Mouse (Mus musculus) neural tube, embryonic 12.5 days (tissue): ENCODE measurements around the gene Aagab. TPM values are rescaled to one million over a fixed set of nuclear protein-coding genes. Genes with fewer than 3 reads are reported as not detected.
A peak's percentile ranks its signal among the peaks of the same experiment; 100 is the strongest.

Experiments used
- ATAC-seq: fragments of 200-750 bp; cut with Nextera tagmentation; 2 replicates; pipeline ENCODE4 v1.8.0; 2017; ENCODE audit warnings: low read depth, mild to moderate bottlenecking, moderate TSS enrichment, moderate library complexity; ENCODE audit not compliant: low FRiP score
- H3K27ac ChIP-seq: fragments of 300-500 bp; sonication (generic); 2 replicates; pipeline ENCODE4 v1.5.1; 2016
- H3K27me3 ChIP-seq: fragments of 300-500 bp; sonication (generic); replicated peaks from 2 replicates; pipeline ENCODE4 v1.6.1; 2016; ENCODE audit warnings: mild to moderate bottlenecking
- H3K36me3 ChIP-seq: fragments of 300-500 bp; sonication (generic); 2 replicates; pipeline ENCODE4 v1.6.1; 2016; ENCODE audit warnings: mild to moderate bottlenecking
- H3K4me1 ChIP-seq: fragments of 300-500 bp; sonication (generic); 2 replicates; pipeline ENCODE4 v1.6.1; 2016
- H3K4me2 ChIP-seq: fragments of 300-500 bp; sonication (generic); replicated peaks from 2 replicates; pipeline ENCODE4 v1.6.1; 2016; ENCODE audit warnings: mild to moderate bottlenecking
- H3K4me3 ChIP-seq: fragments of 300-500 bp; sonication (generic); 2 replicates; pipeline ENCODE4 v1.5.1; 2016
- H3K9ac ChIP-seq: fragments of 300-500 bp; sonication (generic); 2 replicates; pipeline ENCODE4 v1.6.1; 2016; ENCODE audit warnings: mild to moderate bottlenecking
- H3K9me3 ChIP-seq: fragments of 300-500 bp; sonication (generic); 2 replicates; pipeline ENCODE4 v1.6.1; 2016; ENCODE audit warnings: mild to moderate bottlenecking
- WGBS: fragments of 180-500 bp; shearing (Covaris S2); methylation state at CpG from one replicate; pipeline ENCODE4 v1.1.7; 2016; 5-methylcytosine and 5-hydroxymethylcytosine counted together
- polyA plus RNA-seq: library from polyadenylated mRNA; unstranded; fragments of >200 nt; fragmentation: Nextera tagmentation; extraction: Ambion mirVana; gene quantifications from 2 replicates; pipeline ENCODE4 v1.2.1, GENCODE M21; 2016

Aagab gene
- polyA plus RNA-seq, 1 experiment from 2014 or later: 56.5 TPM

GRCm38 (mm10) chr9:63609246-63609645 lies 6.8 kb downstream of the Aagab start:
- no peaks in the 10 kb centered on the region for H3K27me3 ChIP-seq
- no peak overlapping the region for H3K27ac ChIP-seq
- no peak overlapping the region for H3K4me2 ChIP-seq
- H3K36me3 ChIP-seq: no peaks in the 10 kb centered on the region
- 80% methylated on average over 8 of the region's 8 CpGs for WGBS
- H3K9ac ChIP-seq: no peak overlapping the region
- H3K9me3 ChIP-seq: no peaks in the 10 kb centered on the region
- ATAC-seq: no peak
- peaks cover 31% of the 10 kb centered on the region for H3K4me1 ChIP-seq
- no peak overlapping the region for H3K4me3 ChIP-seq

- 95% methylated on average over 2 of the region's 2 CpGs for WGBS
- no peak overlapping the region for H3K4me3 ChIP-seq
- H3K4me2 ChIP-seq: no peak overlapping the region
- H3K27me3 ChIP-seq: no peaks in the 10 kb centered on the region
- H3K36me3 ChIP-seq: no peaks in the 10 kb centered on the region
- no peak for ATAC-seq
- no peak overlapping the region for H3K27ac ChIP-seq
- no peaks in the 10 kb centered on the region for H3K9me3 ChIP-seq
- no peak overlapping the region for H3K9ac ChIP-seq
- H3K4me1 ChIP-seq: peaks cover 29% of the 10 kb centered on the region
These were observed 7.3 kb downstream of the Aagab start for GRCm38 (mm10) chr9:63609776-63610175.

- Histone ChIP-seq H3K36me3 (no peaks in the 10 kb centered on the region), H3K9ac (no peak overlapping the region), H3K4me3 (no peak overlapping the region), H3K4me1 (peaks cover 29% of the 10 kb centered on the region), H3K4me2 (no peak overlapping the region), H3K27ac (no peak overlapping the region), H3K27me3 (no peaks in the 10 kb centered on the region), H3K9me3 (no peaks in the 10 kb centered on the region)
- ATAC-seq: no peak
- WGBS: 90% methylated on average over 6 of the region's 6 CpGs
These were observed 7.8 kb downstream of the Aagab start for GRCm38 (mm10) chr9:63610231-63610630.

GRCm38 (mm10) chr9:63610841-63611366 lies 8.4 kb downstream of the Aagab start:
- Histone ChIP-seq H3K4me1 (peaks cover 29% of the 10 kb centered on the region), H3K27me3 (no peaks in the 10 kb centered on the region), H3K4me2 (peak overlapping the region; percentile 38), H3K4me3 (no peak overlapping the region), H3K9ac (0 out of 2 replicates have a peak overlapping the region, but pooled peaks have one; percentile 13), H3K36me3 (no peaks in the 10 kb centered on the region), H3K9me3 (no peaks in the 10 kb centered on the region), H3K27ac (peak overlapping the region; percentile 6; the same call in 1 of the 2 replicates)
- ATAC-seq: no peak
- WGBS: 16% methylated on average over 13 of the region's 13 CpGs

- Histone ChIP-seq H3K4me1 (peaks cover 33% of the 10 kb centered on the region), H3K4me2 (no peak overlapping the region), H3K4me3 (no peak overlapping the region), H3K36me3 (peaks cover 3% of the 10 kb centered on the region), H3K9me3 (no peaks in the 10 kb centered on the region), H3K9ac (no peak overlapping the region), H3K27ac (no peak overlapping the region), H3K27me3 (no peaks in the 10 kb centered on the region)
- no peak for ATAC-seq
- 63% methylated on average over 5 of the region's 5 CpGs for WGBS
These were observed 9.5 kb downstream of the Aagab start for GRCm38 (mm10) chr9:63611967-63612366.

- peaks cover 33% of the 10 kb centered on the region for H3K4me1 ChIP-seq
- no peak overlapping the region for H3K4me3 ChIP-seq
- no peaks in the 10 kb centered on the region for H3K27me3 ChIP-seq
- H3K9ac ChIP-seq: no peak overlapping the region
- no peak for ATAC-seq
- H3K36me3 ChIP-seq: peaks cover 10% of the 10 kb centered on the region
- H3K27ac ChIP-seq: no peak overlapping the region
- WGBS: 51% methylated on average over 16 of the region's 16 CpGs
- no peak overlapping the region; the same call in 1 of the 2 replicates for H3K4me2 ChIP-seq
- no peaks in the 10 kb centered on the region for H3K9me3 ChIP-seq
These were observed 10.4 kb downstream of the Aagab start for GRCm38 (mm10) chr9:63612565-63613515.

- WGBS: 63% methylated on average over 1 of the region's 1 CpGs
- H3K4me1 ChIP-seq: peaks cover 33% of the 10 kb centered on the region
- no peak for ATAC-seq
- H3K4me3 ChIP-seq: no peak overlapping the region
- peaks cover 17% of the 10 kb centered on the region for H3K36me3 ChIP-seq
- no peak overlapping the region; the same call in 1 of the 2 replicates for H3K4me2 ChIP-seq
- H3K27ac ChIP-seq: no peak overlapping the region
- H3K9ac ChIP-seq: no peak overlapping the region
- H3K9me3 ChIP-seq: no peaks in the 10 kb centered on the region
- H3K27me3 ChIP-seq: no peaks in the 10 kb centered on the region
These were observed 11.1 kb downstream of the Aagab start for GRCm38 (mm10) chr9:63613569-63613968.

GRCm38 (mm10) chr9:63614018-63614985 lies 11.8 kb downstream of the Aagab start:
- H3K27ac ChIP-seq: no peak overlapping the region
- no peak overlapping the region for H3K4me3 ChIP-seq
- no peaks in the 10 kb centered on the region for H3K27me3 ChIP-seq
- WGBS: 85% methylated on average over 11 of the region's 11 CpGs
- no peak for ATAC-seq
- H3K9me3 ChIP-seq: no peaks in the 10 kb centered on the region
- H3K4me1 ChIP-seq: peaks cover 33% of the 10 kb centered on the region
- H3K36me3 ChIP-seq: peaks cover 22% of the 10 kb centered on the region
- no peak overlapping the region for H3K9ac ChIP-seq
- H3K4me2 ChIP-seq: no peak overlapping the region

GRCm38 (mm10) chr9:63617967-63618366 lies 15.5 kb downstream of the Aagab start:
- WGBS: 95% methylated on average over 2 of the region's 2 CpGs
- H3K4me1 ChIP-seq: peaks cover 18% of the 10 kb centered on the region
- H3K27me3 ChIP-seq: no peaks in the 10 kb centered on the region
- no peak overlapping the region for H3K4me2 ChIP-seq
- H3K4me3 ChIP-seq: no peak overlapping the region
- no peaks in the 10 kb centered on the region for H3K9me3 ChIP-seq
- H3K27ac ChIP-seq: no peak overlapping the region
- H3K36me3 ChIP-seq: peaks cover 39% of the 10 kb centered on the region
- no peak for ATAC-seq
- H3K9ac ChIP-seq: no peak overlapping the region

GRCm38 (mm10) chr9:63623895-63624569 lies 21.6 kb downstream of the Aagab start:
- Histone ChIP-seq H3K4me3 (no peak overlapping the region), H3K27ac (no peak overlapping the region), H3K36me3 (peaks cover 18% of the 10 kb centered on the region), H3K4me1 (peaks cover 8% of the 10 kb centered on the region; the same call in 1 of the 2 replicates), H3K27me3 (no peaks in the 10 kb centered on the region), H3K9ac (no peak overlapping the region), H3K9me3 (no peaks in the 10 kb centered on the region), H3K4me2 (no peak overlapping the region)
- ATAC-seq: no peak
- WGBS: 86% methylated on average over 15 of the region's 15 CpGs

GRCm38 (mm10) chr9:63625090-63625756 lies 22.8 kb downstream of the Aagab start:
- no peak overlapping the region for H3K4me3 ChIP-seq
- H3K4me1 ChIP-seq: peaks cover 8% of the 10 kb centered on the region; the same call in 1 of the 2 replicates
- no peak for ATAC-seq
- no peaks in the 10 kb centered on the region for H3K27me3 ChIP-seq
- H3K9ac ChIP-seq: no peak overlapping the region
- H3K4me2 ChIP-seq: no peak overlapping the region
- no peak overlapping the region for H3K27ac ChIP-seq
- no peaks in the 10 kb centered on the region for H3K9me3 ChIP-seq
- peaks cover 15% of the 10 kb centered on the region for H3K36me3 ChIP-seq
- WGBS: 92% methylated on average over 9 of the region's 9 CpGs
